Mouse (Mus musculus) heart, postnatal 0 days (tissue): ENCODE data around the gene Tef. TPM values are rescaled to one million over a fixed set of nuclear protein-coding genes. Genes with fewer than 3 reads are reported as not detected.

Experiments
- ATAC-seq: fragments of 200-750 bp; cut with Nextera tagmentation; 2 replicates; pipeline ENCODE4 v1.8.0; 2017; ENCODE audit warnings: low read depth, moderate number of reproducible peaks, moderate library complexity; ENCODE audit not compliant: insufficient read depth
- DNase-seq: peaks from one replicate; pipeline ENCODE4 v3.0.0-alpha.2; 2016; ENCODE audit warnings: low spot score
- H3K27ac ChIP-seq: fragments of 300-500 bp; sonication (generic); 2 replicates; pipeline ENCODE4 v1.5.1; 2014; ENCODE audit warnings: low read depth, mild to moderate bottlenecking
- H3K27me3 ChIP-seq: fragments of 300-500 bp; sonication (generic); 2 replicates; pipeline ENCODE4 v1.6.1; 2014; ENCODE audit warnings: low read length, mixed read lengths; ENCODE audit not compliant: control insufficient read depth, insufficient read depth
- H3K36me3 ChIP-seq: fragments of 300-500 bp; sonication (generic); replicated peaks from 2 replicates; pipeline ENCODE4 v1.6.1; 2014; ENCODE audit warnings: low read length, mixed read lengths; ENCODE audit not compliant: control insufficient read depth, insufficient read depth
- H3K4me1 ChIP-seq: fragments of 300-500 bp; sonication (generic); 2 replicates; pipeline ENCODE4 v1.6.1; 2014; ENCODE audit warnings: antibody characterized with exemption; ENCODE audit not compliant: control insufficient read depth, insufficient read depth
- H3K4me2 ChIP-seq: fragments of 300-500 bp; sonication (generic); 2 replicates; pipeline ENCODE4 v1.6.1; 2014; ENCODE audit warnings: low read depth, mild to moderate bottlenecking, low read length, moderate library complexity
- H3K4me3 ChIP-seq: fragments of 300-500 bp; sonication (generic); 2 replicates; pipeline ENCODE4 v1.5.1; 2014; ENCODE audit warnings: low read depth, low read length
- H3K9ac ChIP-seq: fragments of 300-500 bp; sonication (generic); replicated peaks from 2 replicates; pipeline ENCODE4 v1.6.1; 2014; ENCODE audit warnings: low read depth, low read length, mixed read lengths
- H3K9me3 ChIP-seq: fragments of 300-500 bp; sonication (generic); replicated peaks from 2 replicates; pipeline ENCODE4 v1.6.1; 2016; ENCODE audit warnings: low read length; ENCODE audit not compliant: control insufficient read depth
- CTCF ChIP-seq: IDR thresholded peaks from 2 replicates; pipeline ENCODE4 v1.5.1; 2016; ENCODE audit warnings: antibody characterized with exemption, control low read depth, low read depth
- EP300 ChIP-seq: IDR thresholded peaks from 2 replicates; pipeline ENCODE4 v1.6.1; 2016; ENCODE audit warnings: antibody characterized with exemption, low read depth
- WGBS: fragments of 180-500 bp; shearing (Covaris S2); extraction: QIAGEN DNeasy Blood & Tissue Kit; methylation state at CpG from one replicate; pipeline ENCODE4 v1.1.7; 2014; 5-methylcytosine and 5-hydroxymethylcytosine counted together
- polyA plus RNA-seq: library from polyadenylated mRNA; unstranded; fragments of >200 nt; fragmentation: Nextera tagmentation; extraction: Ambion mirVana; gene quantifications from 2 replicates; pipeline ENCODE4 v1.2.1, GENCODE M21; 2015
- total RNA-seq: library from RNA; depleted of rRNA; stranded (reverse); fragments of >200 nt; gene quantifications from 2 replicates; pipeline ENCODE4 v1.2.3, GENCODE M21; 2014; ENCODE audit warnings: low replicate concordance

Gene Tef
- total and polyA plus RNA-seq, 2 experiments from 2014 or later, result 27.8 to 41.5 TPM

DNA sequence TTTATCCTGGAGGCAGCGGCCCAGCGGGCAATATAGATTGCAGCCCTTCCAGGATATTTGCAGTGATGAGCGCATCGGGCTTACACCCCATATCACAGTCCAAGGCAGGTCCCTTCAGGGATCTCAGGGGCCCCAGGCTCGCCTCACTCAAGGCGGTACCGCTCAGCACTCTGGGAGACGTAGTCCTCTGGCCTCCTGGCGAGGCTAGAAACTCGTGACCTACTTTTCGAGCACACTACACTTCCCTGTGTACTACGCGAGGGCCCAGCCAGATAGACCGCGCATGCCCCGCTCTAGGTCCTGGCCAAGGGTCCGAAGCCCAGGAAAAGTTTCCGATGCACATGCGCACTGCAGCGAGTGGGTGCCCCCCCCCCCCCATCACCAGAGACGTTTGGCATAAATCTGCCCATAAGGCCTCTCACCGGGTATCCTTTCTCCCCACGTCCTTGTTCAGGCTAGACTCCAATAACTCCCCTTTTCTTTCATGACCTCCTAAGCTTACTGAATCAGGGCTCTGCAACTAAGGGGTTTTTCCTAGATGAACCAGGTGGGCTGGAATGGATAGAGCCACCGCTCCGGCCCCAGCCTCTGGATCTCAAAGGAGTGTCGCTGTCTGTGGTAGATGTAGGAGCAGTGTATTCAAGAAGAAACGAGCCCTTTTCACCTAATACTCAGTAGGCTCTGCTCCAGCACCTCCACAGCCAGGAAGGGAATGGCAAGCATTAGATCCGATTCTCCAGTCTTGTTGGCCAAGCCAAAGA lies 54.0 kb downstream of the Tef start:
- DNase-seq, result peak; percentile 93
- peak; percentile 76 for ATAC-seq
- H3K27me3 ChIP-seq, result no peaks in the 10 kb centered on the region
- H3K27ac ChIP-seq, result peak overlapping the region; percentile 96
- peak overlapping the region; percentile 88 for H3K9ac ChIP-seq
- peaks cover 13% of the 10 kb centered on the region; the same call in 1 of the 2 replicates for H3K4me1 ChIP-seq
- under 1% methylated on average over 28 of the region's 28 CpGs for WGBS
- peaks cover 18% of the 10 kb centered on the region for H3K36me3 ChIP-seq
- no peaks in the 10 kb centered on the region for H3K9me3 ChIP-seq
- peak overlapping the region; percentile 85 for H3K4me2 ChIP-seq
- TF ChIP-seq EP300, result no peak
- TF ChIP-seq CTCF, result no peak
- H3K4me3 ChIP-seq, result peak overlapping the region; percentile 86

GRCm38 (mm10) chr15:81856938-81857723 lies 54.9 kb downstream of the Tef start:
- Histone ChIP-seq H3K9ac (peak overlapping the region; percentile 88), H3K4me2 (peak overlapping the region; percentile 85), H3K9me3 (no peaks in the 10 kb centered on the region), H3K4me3 (peak overlapping the region; percentile 86), H3K27ac (peak overlapping the region; percentile 96), H3K4me1 (peaks cover 13% of the 10 kb centered on the region; the same call in 1 of the 2 replicates), H3K36me3 (peaks cover 9% of the 10 kb centered on the region), H3K27me3 (no peaks in the 10 kb centered on the region)
- under 1% methylated on average over 14 of the region's 14 CpGs for WGBS
- no peak for TF ChIP-seq CTCF
- TF ChIP-seq EP300, result no peak
- DNase-seq (no peak), ATAC-seq (no peak)

DNA sequence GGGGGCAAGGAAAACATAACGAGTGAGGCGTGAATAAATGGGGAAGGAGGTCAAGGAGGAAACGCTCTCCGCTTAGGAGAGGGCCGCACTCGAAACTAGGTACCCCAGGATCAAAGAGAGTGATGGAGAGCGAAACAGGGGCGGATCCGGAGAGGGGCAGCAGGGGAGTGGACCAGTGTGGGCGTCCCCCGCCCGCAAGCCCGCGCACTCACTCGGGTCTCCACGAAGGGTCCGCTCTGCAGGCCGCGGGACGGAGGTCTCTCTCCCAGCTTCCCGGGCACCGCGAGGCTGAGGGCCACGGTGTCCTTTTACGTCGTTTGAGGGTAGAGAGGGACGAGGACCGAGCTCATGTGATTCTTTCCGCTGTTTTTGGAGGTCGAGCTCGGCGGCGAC lies 55.5 kb downstream of the Tef start:
- DNase-seq, result no peak
- H3K27ac ChIP-seq, result peak overlapping the region; percentile 96
- TF ChIP-seq EP300 (no peak), CTCF (no peak)
- H3K4me1 ChIP-seq, result peaks cover 13% of the 10 kb centered on the region; the same call in 1 of the 2 replicates
- 0 out of 2 replicates have a peak, but pooled peaks cover 3% of the 10 kb centered on the region for H3K36me3 ChIP-seq
- no peaks in the 10 kb centered on the region for H3K27me3 ChIP-seq
- 0% methylated on average over 33 of the region's 33 CpGs for WGBS
- ATAC-seq, result no peak
- peak overlapping the region; percentile 86 for H3K4me3 ChIP-seq
- H3K9me3 ChIP-seq, result no peaks in the 10 kb centered on the region
- H3K4me2 ChIP-seq, result peak overlapping the region; percentile 85
- peak overlapping the region; percentile 88 for H3K9ac ChIP-seq

- Histone ChIP-seq H3K9me3 (no peaks in the 10 kb centered on the region), H3K4me1 (peaks cover 10% of the 10 kb centered on the region; the same call in 1 of the 2 replicates), H3K36me3 (no peaks in the 10 kb centered on the region), H3K27ac (peak overlapping the region; percentile 96), H3K4me2 (peak overlapping the region; percentile 85), H3K4me3 (peak overlapping the region; percentile 86), H3K27me3 (no peaks in the 10 kb centered on the region), H3K9ac (peak overlapping the region; percentile 88)
- peak; percentile 18; the same call in 1 of the 2 replicates for ATAC-seq
- DNase-seq, result peak; percentile 91
- WGBS, result 0% methylated on average over 23 of the region's 23 CpGs
- TF ChIP-seq EP300 (no peak; the same call in 1 of the 2 replicates), CTCF (no peak)
Measured at GRCm38 (mm10) chr15:81858138-81858516, 55.9 kb downstream of the Tef start.

DNA sequence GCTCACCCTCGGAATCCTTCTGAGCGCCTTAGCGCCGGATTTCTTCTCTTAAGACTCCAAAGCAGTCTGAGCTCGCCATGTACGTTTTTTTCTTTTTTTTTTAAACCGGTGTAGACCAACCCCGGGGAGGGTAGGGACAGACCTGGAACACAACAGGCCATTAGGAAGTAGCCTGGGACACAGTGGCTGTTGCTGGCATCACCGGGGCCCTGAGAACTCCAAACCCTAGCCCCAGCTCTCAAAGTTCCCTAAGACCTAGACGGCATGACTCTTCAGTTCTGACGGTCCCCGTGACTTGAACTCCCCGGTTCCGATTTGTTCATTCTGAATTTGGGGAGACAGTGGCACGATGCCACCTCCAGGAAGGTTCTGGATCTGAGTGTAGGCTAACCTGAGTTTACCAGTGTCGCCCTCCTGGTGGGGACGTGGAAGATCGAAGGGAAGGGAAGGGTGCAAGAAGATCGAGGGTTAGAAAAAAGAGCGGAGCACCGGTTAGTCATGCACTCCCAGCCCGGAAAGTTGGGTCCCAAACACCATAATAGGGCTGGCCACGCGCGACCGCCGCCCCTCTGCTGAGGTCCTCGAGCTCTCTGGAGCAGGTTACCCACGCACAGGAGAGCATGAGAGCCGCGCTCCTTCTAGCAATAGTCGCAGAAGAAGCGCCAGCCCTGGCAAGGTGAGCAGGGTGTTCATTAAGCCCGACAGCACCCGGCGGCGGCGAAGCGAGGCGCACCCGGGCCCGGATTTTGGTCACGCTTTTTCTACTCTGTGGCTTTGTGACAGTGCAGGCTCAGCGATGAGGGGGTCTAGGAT lies 56.5 kb downstream of the Tef start, which contains the start of gene Tob2:
Gene Tob2, minus strand, starts transcription at position 280 of the 813 bp plus-strand sequence.
- under 1% methylated on average over 44 of the region's 44 CpGs for WGBS
- H3K27me3 ChIP-seq, result no peaks in the 10 kb centered on the region
- TF ChIP-seq CTCF, result no peak
- no peak for TF ChIP-seq EP300
- peak within 1 kb of the TSS; percentile 88 for H3K9ac ChIP-seq
- peak; percentile 76 for DNase-seq
- H3K9me3 ChIP-seq, result no peaks in the 10 kb centered on the region
- H3K4me1 ChIP-seq, result peaks cover 10% of the 10 kb centered on the region; the same call in 1 of the 2 replicates
- peak within 1 kb of the TSS; percentile 96 for H3K27ac ChIP-seq
- peak within 1 kb of the TSS; percentile 85 for H3K4me2 ChIP-seq
- peak; percentile 13; the same call in 1 of the 2 replicates for ATAC-seq
- H3K36me3 ChIP-seq, result no peaks in the 10 kb centered on the region
- H3K4me3 ChIP-seq, result peak within 1 kb of the TSS; percentile 86
